Mouse (Mus musculus): ENCODE results near the gene Tlk1.

GRCm38 (mm10) chr2:70862881-70863280 lies 37.4 kb upstream of the Tlk1 start:
- TF ChIP-seq POLR2A (IDR thresholded peaks at IDR 0.05; ENCODE audit: borderline replicate concordance, extremely low read depth, insufficient read depth, insufficient read length, poor library complexity, severe bottlenecking), result no peak
- no peak for TF ChIP-seq CTCF (IDR thresholded peaks at IDR 0.05; ENCODE audit: borderline replicate concordance, extremely low read depth, insufficient read depth, insufficient read length)

Data from brain, embryonic 14.5 days (tissue).